Mouse (Mus musculus): ENCODE measurements around the gene Serac1. TPM values are rescaled to one million over a fixed set of nuclear protein-coding genes. Genes with fewer than 3 reads are reported as not detected.
A peak's percentile ranks its signal among the peaks of the same experiment; 100 is the strongest.

Gene Serac1
- polyA plus RNA-seq, 1 experiment from 2014 or later, result 4.8 TPM

- Histone ChIP-seq H3K27me3 (ENCODE audit: control insufficient read depth, insufficient read depth, low read length) (no peaks in the 10 kb centered on the region), H3K4me3 (ENCODE audit: control insufficient read depth in 1 of 2, insufficient read depth in 1 of 2, low read depth in 1 of 2, low read length in 2 of 2) (no peak overlapping the region), H3K27ac (replicated peaks in 1 of 2; ENCODE audit: control insufficient read depth in 1 of 2, insufficient read depth in 1 of 2, low read depth in 2 of 2, low read length in 2 of 2) (no peak overlapping the region), H3K4me1 (ENCODE audit: control insufficient read depth in 2 of 2, insufficient read depth in 2 of 2, low read length in 2 of 2) (peaks cover 3 to 6% of the 10 kb centered on the region in 2 experiments), H3K9ac (ENCODE audit: low read length) (no peak overlapping the region), H3K36me3 (ENCODE audit: control insufficient read depth, insufficient read depth, low read length) (peaks cover 8% of the 10 kb centered on the region; the same call in 1 of the 2 replicates), H3K9me3 (ENCODE audit: control insufficient read depth, low read length) (no peaks in the 10 kb centered on the region), H3K4me2 (ENCODE audit: low read length) (no peak overlapping the region)
- WGBS, result 91% methylated on average over 9 of the region's 9 CpGs
- no peak for ATAC-seq (ENCODE audit: insufficient number of reproducible peaks, insufficient read depth, low FRiP score, low read depth)
Observed at GRCm38 (mm10) chr17:6115085-6115484, 35.5 kb upstream of the Serac1 start.

GRCm38 (mm10) chr17:6113653-6114052, 34.1 kb upstream of the Serac1 start:
- ATAC-seq (ENCODE audit: insufficient number of reproducible peaks, insufficient read depth, low FRiP score, low read depth), result no peak
- Histone ChIP-seq H3K9me3 (ENCODE audit: control insufficient read depth, low read length) (no peaks in the 10 kb centered on the region), H3K36me3 (ENCODE audit: control insufficient read depth, insufficient read depth, low read length) (peaks cover 15% of the 10 kb centered on the region), H3K9ac (ENCODE audit: low read length) (no peak overlapping the region), H3K4me1 (ENCODE audit: control insufficient read depth in 2 of 2, insufficient read depth in 2 of 2, low read length in 2 of 2) (peaks cover 3 to 10% of the 10 kb centered on the region in 2 experiments), H3K4me3 (ENCODE audit: control insufficient read depth in 1 of 2, insufficient read depth in 1 of 2, low read depth in 1 of 2, low read length in 2 of 2) (no peak overlapping the region), H3K27ac (replicated peaks in 1 of 2; ENCODE audit: control insufficient read depth in 1 of 2, insufficient read depth in 1 of 2, low read depth in 2 of 2, low read length in 2 of 2) (no peak overlapping the region), H3K27me3 (ENCODE audit: control insufficient read depth, insufficient read depth, low read length) (no peaks in the 10 kb centered on the region), H3K4me2 (ENCODE audit: low read length) (no peak overlapping the region)
- 85% methylated on average over 6 of the region's 6 CpGs for WGBS

DNA sequence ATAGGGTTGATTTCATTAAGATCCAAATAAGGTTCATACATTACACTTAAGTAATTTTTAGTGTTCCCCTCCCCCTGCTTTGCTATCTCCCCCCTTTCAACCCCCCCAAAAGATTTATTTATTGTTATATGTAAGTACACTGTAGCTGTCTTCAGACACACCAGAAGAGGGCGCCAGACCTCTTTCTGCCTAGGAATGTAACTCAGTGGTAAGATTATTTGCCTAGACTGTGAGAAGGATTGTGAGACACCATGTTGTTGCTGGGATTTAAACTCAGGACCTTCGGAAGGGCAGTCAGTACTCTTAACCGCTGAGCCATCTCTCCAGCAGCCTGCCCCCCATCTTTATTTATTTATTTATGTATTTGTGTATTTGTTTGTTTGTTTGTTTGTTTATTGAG, 31.4 kb upstream of the Serac1 start:
- Histone ChIP-seq H3K4me1 (ENCODE audit: control insufficient read depth in 2 of 2, insufficient read depth in 2 of 2, low read length in 2 of 2) (peaks cover 5 to 16% of the 10 kb centered on the region in 2 experiments), H3K4me2 (ENCODE audit: low read length) (no peak overlapping the region), H3K9ac (ENCODE audit: low read length) (no peak overlapping the region), H3K27ac (replicated peaks in 1 of 2; ENCODE audit: control insufficient read depth in 1 of 2, insufficient read depth in 1 of 2, low read depth in 2 of 2, low read length in 2 of 2) (no peak overlapping the region), H3K9me3 (ENCODE audit: control insufficient read depth, low read length) (no peaks in the 10 kb centered on the region), H3K36me3 (ENCODE audit: control insufficient read depth, insufficient read depth, low read length) (peaks cover 15% of the 10 kb centered on the region), H3K4me3 (ENCODE audit: control insufficient read depth in 1 of 2, insufficient read depth in 1 of 2, low read depth in 1 of 2, low read length in 2 of 2) (no peak overlapping the region), H3K27me3 (ENCODE audit: control insufficient read depth, insufficient read depth, low read length) (no peaks in the 10 kb centered on the region)
- 74% methylated on average over 3 of the region's 3 CpGs for WGBS
- no peak for ATAC-seq (ENCODE audit: insufficient number of reproducible peaks, insufficient read depth, low FRiP score, low read depth)

DNA sequence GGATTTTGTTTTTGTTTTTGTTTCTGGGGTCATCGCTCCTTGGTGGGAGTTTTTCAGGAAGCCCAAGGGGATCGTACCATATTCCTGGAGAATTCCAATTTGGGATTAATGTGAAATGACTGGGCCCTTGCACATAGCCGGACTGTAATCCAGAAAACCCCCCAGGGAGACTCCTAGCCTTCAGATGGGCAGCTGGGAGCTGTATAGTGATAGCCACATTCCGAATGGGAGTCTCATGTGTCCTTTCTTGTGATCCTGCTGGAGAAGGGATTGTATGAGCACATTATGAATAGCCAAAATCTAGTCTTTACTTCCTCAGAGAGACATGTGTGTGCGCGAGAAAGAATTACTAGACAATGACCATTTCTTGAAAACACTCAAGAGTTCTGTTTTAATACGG, 28.6 kb upstream of the Serac1 start:
- H3K9me3 ChIP-seq (ENCODE audit: control insufficient read depth, low read length), result no peaks in the 10 kb centered on the region
- 56% methylated on average over 7 of the region's 7 CpGs for WGBS

DNA sequence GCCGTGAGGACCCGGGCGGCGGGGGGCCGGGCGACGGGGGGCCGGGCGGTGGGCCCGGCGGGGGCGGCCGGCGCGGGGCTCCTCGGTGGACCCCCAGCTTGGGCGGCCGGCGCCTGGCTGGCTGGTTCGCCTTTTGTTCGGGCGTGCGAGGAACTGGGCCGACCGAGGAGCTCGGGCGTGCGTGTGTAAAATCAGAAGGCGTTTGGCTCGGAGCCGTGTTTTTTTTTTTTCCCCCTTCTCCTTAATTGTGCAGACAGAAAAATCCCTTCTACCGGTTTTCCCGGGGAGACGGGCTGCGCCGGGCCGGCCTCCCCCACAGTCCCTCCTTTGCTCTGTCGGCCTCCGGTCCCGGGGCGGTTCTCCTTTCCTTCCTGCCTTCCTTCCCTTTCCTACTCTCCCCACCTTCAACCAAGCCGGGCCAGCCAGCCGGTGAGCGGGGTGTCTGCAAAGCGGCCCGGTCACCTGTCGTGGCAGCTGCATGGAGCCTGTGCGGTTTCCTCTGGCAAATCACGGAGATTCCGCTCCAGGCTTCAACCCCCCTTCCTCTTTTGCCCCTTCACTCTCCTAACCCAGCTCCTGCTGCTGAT, 27.6 kb upstream of the Serac1 start:
- Histone ChIP-seq H3K27me3 (ENCODE audit: control insufficient read depth, insufficient read depth, low read length) (no peaks in the 10 kb centered on the region), H3K4me1 (ENCODE audit: control insufficient read depth in 2 of 2, insufficient read depth in 2 of 2, low read length in 2 of 2) (peaks cover 5 to 16% of the 10 kb centered on the region in 2 experiments), H3K9ac (ENCODE audit: low read length) (peak overlapping the region; percentile 94), H3K4me3 (ENCODE audit: control insufficient read depth in 1 of 2, insufficient read depth in 1 of 2, low read depth in 1 of 2, low read length in 2 of 2) (peak overlapping the region; percentile 89 to 92), H3K27ac (replicated peaks in 1 of 2; ENCODE audit: control insufficient read depth in 1 of 2, insufficient read depth in 1 of 2, low read depth in 2 of 2, low read length in 2 of 2) (peak overlapping the region; percentile 65 to 89), H3K4me2 (ENCODE audit: low read length) (peak overlapping the region; percentile 86), H3K36me3 (ENCODE audit: control insufficient read depth, insufficient read depth, low read length) (peaks cover 10% of the 10 kb centered on the region), H3K9me3 (ENCODE audit: control insufficient read depth, low read length) (no peaks in the 10 kb centered on the region)
- WGBS, result under 1% methylated on average over 34 of the region's 50 CpGs
- ATAC-seq (ENCODE audit: insufficient number of reproducible peaks, insufficient read depth, low FRiP score, low read depth), result 0 out of 2 replicates have a peak, but pooled peaks have one; percentile 5

More for the DNA sequence above, 28.6 kb upstream of the Serac1 start:
- Histone ChIP-seq H3K4me2 (ENCODE audit: low read length) (peak overlapping the region; percentile 86), H3K4me1 (ENCODE audit: control insufficient read depth in 2 of 2, insufficient read depth in 2 of 2, low read length in 2 of 2) (peaks cover 5 to 16% of the 10 kb centered on the region in 2 experiments), H3K9ac (ENCODE audit: low read length) (peak overlapping the region; percentile 94), H3K4me3 (ENCODE audit: control insufficient read depth in 1 of 2, insufficient read depth in 1 of 2, low read depth in 1 of 2, low read length in 2 of 2) (peak overlapping the region; percentile 89 to 92), H3K36me3 (ENCODE audit: control insufficient read depth, insufficient read depth, low read length) (peaks cover 10% of the 10 kb centered on the region), H3K27me3 (ENCODE audit: control insufficient read depth, insufficient read depth, low read length) (no peaks in the 10 kb centered on the region), H3K27ac (replicated peaks in 1 of 2; ENCODE audit: control insufficient read depth in 1 of 2, insufficient read depth in 1 of 2, low read depth in 2 of 2, low read length in 2 of 2) (no peak overlapping the region)
- no peak for ATAC-seq (ENCODE audit: insufficient number of reproducible peaks, insufficient read depth, low FRiP score, low read depth)

DNA sequence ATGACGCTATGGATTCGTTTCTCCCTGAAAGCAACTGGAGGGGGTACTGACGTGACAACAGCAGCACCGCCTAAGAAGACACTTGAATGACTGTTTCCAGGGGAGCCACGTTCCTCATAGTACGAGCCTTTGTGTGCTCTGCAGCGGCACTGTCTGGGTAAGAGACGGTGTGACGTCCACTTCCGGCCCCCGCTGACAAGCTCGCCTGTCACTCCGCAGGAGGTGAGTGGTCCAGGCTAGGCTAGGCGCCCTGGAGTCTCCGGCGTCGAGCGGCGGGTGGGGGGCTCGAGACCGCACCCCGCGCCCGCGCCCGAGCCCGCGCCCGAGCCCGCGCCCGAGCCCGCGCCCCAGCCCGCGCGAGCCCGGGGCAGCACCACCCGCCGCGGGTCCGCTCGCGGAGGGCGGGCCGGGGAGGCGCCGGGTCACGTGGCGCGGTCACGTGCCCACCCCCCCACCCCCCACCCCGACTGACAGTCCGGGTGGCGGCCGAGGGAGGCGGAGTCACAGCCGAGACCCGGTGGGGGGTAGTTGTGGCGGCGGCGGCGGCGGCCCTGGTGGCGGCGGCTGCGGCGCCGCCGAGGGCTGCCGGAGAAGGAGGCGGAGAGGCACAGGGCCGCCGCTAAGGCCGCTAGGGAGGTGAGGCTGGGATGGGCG, 26.9 kb upstream of the Serac1 start, which contains the start of gene Tulp4:
Gene Tulp4, plus strand, starts transcription at position 77 of the 654 bp plus-strand sequence.
- ATAC-seq (ENCODE audit: insufficient number of reproducible peaks, insufficient read depth, low FRiP score, low read depth), result peak; percentile 95
- Histone ChIP-seq H3K36me3 (ENCODE audit: control insufficient read depth, insufficient read depth, low read length) (peaks cover 10% of the 10 kb centered on the region), H3K9me3 (ENCODE audit: control insufficient read depth, low read length) (no peaks in the 10 kb centered on the region), H3K4me3 (ENCODE audit: control insufficient read depth in 1 of 2, insufficient read depth in 1 of 2, low read depth in 1 of 2, low read length in 2 of 2) (peak within 1 kb of the TSS; percentile 89 to 92), H3K4me2 (ENCODE audit: low read length) (peak within 1 kb of the TSS; percentile 86), H3K27me3 (ENCODE audit: control insufficient read depth, insufficient read depth, low read length) (no peaks in the 10 kb centered on the region), H3K9ac (ENCODE audit: low read length) (peak within 1 kb of the TSS; percentile 94), H3K27ac (replicated peaks in 1 of 2; ENCODE audit: control insufficient read depth in 1 of 2, insufficient read depth in 1 of 2, low read depth in 2 of 2, low read length in 2 of 2) (peak within 1 kb of the TSS; percentile 88 to 89), H3K4me1 (ENCODE audit: control insufficient read depth in 2 of 2, insufficient read depth in 2 of 2, low read length in 2 of 2) (peaks cover 5 to 16% of the 10 kb centered on the region in 2 experiments)
- WGBS, result under 1% methylated on average over 57 of the region's 76 CpGs

- WGBS, result 76% methylated on average over 6 of the region's 6 CpGs
- ATAC-seq (ENCODE audit: insufficient number of reproducible peaks, insufficient read depth, low FRiP score, low read depth), result no peak
- H3K9ac ChIP-seq (ENCODE audit: low read length), result no peak overlapping the region
Observed at GRCm38 (mm10) chr17:6103566-6103965, 24.0 kb upstream of the Serac1 start.

More at GRCm38 (mm10) chr17:6103566-6103965, 24.0 kb upstream of the Serac1 start:
- Histone ChIP-seq H3K27ac (replicated peaks in 1 of 2; ENCODE audit: control insufficient read depth in 1 of 2, insufficient read depth in 1 of 2, low read depth in 2 of 2, low read length in 2 of 2) (no peak overlapping the region), H3K9me3 (ENCODE audit: control insufficient read depth, low read length) (no peaks in the 10 kb centered on the region), H3K4me3 (ENCODE audit: control insufficient read depth in 1 of 2, insufficient read depth in 1 of 2, low read depth in 1 of 2, low read length in 2 of 2) (no peak overlapping the region), H3K4me1 (ENCODE audit: control insufficient read depth in 2 of 2, insufficient read depth in 2 of 2, low read length in 2 of 2) (peaks cover 5 to 11% of the 10 kb centered on the region in 2 experiments; a peak in 3 of 4 replicates), H3K27me3 (ENCODE audit: control insufficient read depth, insufficient read depth, low read length) (no peaks in the 10 kb centered on the region), H3K36me3 (ENCODE audit: control insufficient read depth, insufficient read depth, low read length) (no peaks in the 10 kb centered on the region), H3K4me2 (ENCODE audit: low read length) (no peak overlapping the region)

Measured in heart, embryonic 14.5 days (tissue).